Mouse (Mus musculus) neural tube, embryonic 14.5 days (tissue): ENCODE data around the gene Npas2. TPM values are rescaled to one million over a fixed set of nuclear protein-coding genes. Genes with fewer than 3 reads are reported as not detected.

Source experiments
- ATAC-seq: fragments of 200-750 bp; cut with Nextera tagmentation; 2 replicates; pipeline ENCODE4 v1.8.0; 2017; ENCODE audit warnings: low read depth, mild to moderate bottlenecking, moderate TSS enrichment, moderate library complexity
- H3K27ac ChIP-seq: fragments of 300-500 bp; sonication (generic); 2 replicates; pipeline ENCODE4 v1.5.1; 2014; ENCODE audit warnings: low read depth, mild to moderate bottlenecking, control low read depth, low read length, moderate library complexity, mixed read lengths
- H3K27me3 ChIP-seq: fragments of 300-500 bp; sonication (generic); 2 replicates; pipeline ENCODE4 v1.6.1; 2014; ENCODE audit warnings: low read length; ENCODE audit not compliant: control insufficient read depth, insufficient read depth
- H3K36me3 ChIP-seq: fragments of 300-500 bp; sonication (generic); 2 replicates; pipeline ENCODE4 v1.6.1; 2014; ENCODE audit warnings: low read length, mixed read lengths; ENCODE audit not compliant: control insufficient read depth, insufficient read depth
- H3K4me1 ChIP-seq: fragments of 300-500 bp; sonication (generic); 2 replicates; pipeline ENCODE4 v1.6.1; 2014; ENCODE audit warnings: low read length; ENCODE audit not compliant: control insufficient read depth, insufficient read depth
- H3K4me2 ChIP-seq: fragments of 300-500 bp; sonication (generic); 2 replicates; pipeline ENCODE4 v1.6.1; 2014; ENCODE audit warnings: mild to moderate bottlenecking, low read depth, low read length, control low read depth
- H3K4me3 ChIP-seq: fragments of 300-500 bp; sonication (generic); 2 replicates; pipeline ENCODE4 v1.5.1; 2014; ENCODE audit warnings: low read depth, low read length, control low read depth, mixed read lengths
- H3K9ac ChIP-seq: fragments of 300-500 bp; sonication (generic); replicated peaks from 2 replicates; pipeline ENCODE4 v1.6.1; 2014; ENCODE audit warnings: low read depth, mild to moderate bottlenecking, control low read depth, low read length, mixed read lengths
- H3K9me3 ChIP-seq: fragments of 300-500 bp; sonication (generic); 2 replicates; pipeline ENCODE4 v1.6.1; 2016; ENCODE audit warnings: low read length; ENCODE audit not compliant: control insufficient read depth
- whole genome bisulfite sequencing: fragments of 180-500 bp; shearing (Covaris S2); extraction: QIAGEN DNeasy Blood & Tissue Kit; methylation state at CpG from one replicate; pipeline ENCODE4 v1.1.7; 2014; 5-methylcytosine and 5-hydroxymethylcytosine counted together
- polyA plus RNA-seq: library from polyadenylated mRNA; unstranded; fragments of >200 nt; fragmentation: Nextera tagmentation; extraction: Ambion mirVana; gene quantifications from 2 replicates; pipeline ENCODE4 v1.2.1, GENCODE M21; 2014

Gene Npas2
- 1.0 and 1.8 TPM in 2 replicates for polyA plus RNA-seq

DNA sequence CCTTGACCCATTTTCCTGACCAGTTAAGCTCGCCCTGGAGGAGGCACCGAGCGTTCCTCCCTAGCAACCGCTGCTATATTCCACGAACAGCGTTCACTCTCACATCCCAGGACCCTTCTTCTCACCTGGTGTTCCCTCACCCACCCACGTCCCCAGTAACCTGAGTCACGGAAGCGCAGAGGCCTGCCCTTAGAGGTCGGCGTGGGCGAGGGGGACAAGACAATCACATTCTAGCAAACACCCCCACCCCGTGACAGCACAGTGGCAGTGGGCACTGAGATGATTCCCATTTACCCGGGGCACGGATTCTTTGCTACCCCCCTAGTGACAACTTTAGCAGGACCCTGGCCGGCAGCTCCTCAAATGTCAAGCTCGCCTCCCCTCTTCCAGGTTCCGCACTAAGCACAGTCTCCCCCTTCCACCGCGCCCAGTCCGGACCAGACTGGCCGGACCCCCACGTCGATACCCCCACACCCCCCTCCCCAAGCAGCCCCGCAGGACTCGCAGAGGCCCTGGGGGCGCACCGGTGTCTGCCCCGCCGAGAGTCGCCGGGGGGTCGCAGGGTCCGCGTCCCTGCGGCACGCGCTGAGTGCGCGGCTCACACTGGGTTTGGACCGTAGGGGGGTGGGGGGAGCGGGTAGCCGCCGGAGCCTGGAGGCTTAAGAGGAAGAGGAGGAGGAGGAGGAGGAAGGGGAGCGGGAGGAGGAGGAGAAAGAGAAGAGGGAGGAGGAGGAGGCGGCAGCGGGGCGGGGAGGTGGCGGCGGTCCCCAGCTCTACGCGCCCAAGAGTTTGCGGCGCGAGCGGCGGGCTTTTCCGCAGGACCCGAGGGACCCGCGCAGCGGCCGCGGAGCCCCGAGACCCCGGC, at the start of gene Npas2:
Gene Npas2 (plus strand): TSS at position 735 of the 865 bp plus-strand sequence.
- H3K27ac ChIP-seq = no peak within 1 kb of the TSS
- WGBS = under 1% methylated on average over 53 of the region's 66 CpGs

GRCm38 (mm10) chr1:39156778-39157177, 36.8 kb upstream of the Npas2 start:
- Histone ChIP-seq H3K36me3 (no peaks in the 10 kb centered on the region), H3K9me3 (no peaks in the 10 kb centered on the region), H3K27ac (no peak overlapping the region), H3K27me3 (no peaks in the 10 kb centered on the region), H3K9ac (no peak overlapping the region), H3K4me2 (no peak overlapping the region), H3K4me3 (no peak overlapping the region), H3K4me1 (no peaks in the 10 kb centered on the region)
- ATAC-seq = no peak
- WGBS = 95% methylated on average over 4 of the region's 4 CpGs

More for the DNA sequence above, at the start of gene Npas2:
- H3K4me2 ChIP-seq = peak within 1 kb of the TSS; percentile 99
- H3K4me1 ChIP-seq = peaks cover 10% of the 10 kb centered on the region
- H3K9me3 ChIP-seq = no peaks in the 10 kb centered on the region
- H3K27me3 ChIP-seq = peaks cover 24% of the 10 kb centered on the region
- no peaks in the 10 kb centered on the region for H3K36me3 ChIP-seq
- peak within 1 kb of the TSS; percentile 66 for H3K4me3 ChIP-seq
- ATAC-seq = peak; percentile 41
- H3K9ac ChIP-seq = peak within 1 kb of the TSS; percentile 76

DNA sequence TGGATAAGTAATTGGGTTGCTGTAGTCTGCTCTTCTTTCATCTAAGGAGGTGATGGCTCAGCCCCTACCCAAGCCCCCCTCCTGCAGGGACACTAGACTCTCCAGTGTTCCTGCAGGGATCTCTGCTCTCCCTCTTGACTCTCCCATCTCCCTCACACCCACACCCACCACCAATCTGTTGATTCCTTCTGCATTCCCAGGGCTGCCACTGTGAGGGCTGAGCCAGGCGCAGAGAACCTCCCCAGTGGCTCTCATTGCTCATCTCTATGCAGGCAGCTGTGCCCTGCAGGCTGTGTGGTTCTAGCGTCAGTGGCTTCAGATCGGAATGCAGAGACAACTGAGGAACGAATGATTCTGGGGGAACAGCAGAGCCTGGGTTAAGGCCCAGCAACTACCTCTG, 33.4 kb upstream of the Npas2 start:
- Histone ChIP-seq H3K4me3 (no peak overlapping the region), H3K4me2 (no peak overlapping the region), H3K4me1 (no peaks in the 10 kb centered on the region), H3K27me3 (no peaks in the 10 kb centered on the region), H3K9ac (no peak overlapping the region), H3K9me3 (no peaks in the 10 kb centered on the region), H3K27ac (no peak overlapping the region), H3K36me3 (no peaks in the 10 kb centered on the region)
- ATAC-seq = no peak
- 67% methylated on average over 4 of the region's 4 CpGs for WGBS

GRCm38 (mm10) chr1:39163077-39163476, 30.5 kb upstream of the Npas2 start:
- Histone ChIP-seq H3K9ac (no peak overlapping the region), H3K9me3 (no peaks in the 10 kb centered on the region), H3K4me2 (no peak overlapping the region), H3K36me3 (no peaks in the 10 kb centered on the region), H3K27me3 (no peaks in the 10 kb centered on the region), H3K27ac (no peak overlapping the region), H3K4me3 (no peak overlapping the region), H3K4me1 (no peaks in the 10 kb centered on the region)
- ATAC-seq = no peak
- 90% methylated on average over 1 of the region's 1 CpGs for WGBS

DNA sequence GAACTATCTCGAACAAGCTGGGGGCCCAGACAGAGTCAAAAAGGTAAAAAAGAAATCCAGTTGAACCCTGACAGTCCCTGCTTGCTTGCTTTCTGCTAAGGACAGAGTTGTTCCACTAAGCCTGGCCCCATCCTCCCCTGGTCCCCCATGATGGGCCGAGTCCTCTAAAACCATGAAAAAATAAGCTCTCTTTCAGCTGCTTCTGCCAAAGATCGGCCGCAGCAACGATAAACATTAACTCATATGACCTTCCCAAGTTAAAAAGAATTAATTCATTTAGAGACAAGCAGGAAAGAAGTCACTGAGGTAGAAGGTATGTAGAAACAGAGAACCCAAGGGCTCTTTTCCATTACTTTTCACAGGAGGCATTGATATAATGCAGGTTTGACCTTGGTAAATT, 16.8 kb upstream of the Npas2 start:
- Histone ChIP-seq H3K9me3 (no peaks in the 10 kb centered on the region), H3K27ac (no peak overlapping the region), H3K4me1 (no peaks in the 10 kb centered on the region), H3K9ac (no peak overlapping the region), H3K4me2 (no peak overlapping the region), H3K36me3 (no peaks in the 10 kb centered on the region), H3K4me3 (no peak overlapping the region), H3K27me3 (no peaks in the 10 kb centered on the region)
- 94% methylated on average over 5 of the region's 5 CpGs for WGBS
- ATAC-seq = no peak

DNA sequence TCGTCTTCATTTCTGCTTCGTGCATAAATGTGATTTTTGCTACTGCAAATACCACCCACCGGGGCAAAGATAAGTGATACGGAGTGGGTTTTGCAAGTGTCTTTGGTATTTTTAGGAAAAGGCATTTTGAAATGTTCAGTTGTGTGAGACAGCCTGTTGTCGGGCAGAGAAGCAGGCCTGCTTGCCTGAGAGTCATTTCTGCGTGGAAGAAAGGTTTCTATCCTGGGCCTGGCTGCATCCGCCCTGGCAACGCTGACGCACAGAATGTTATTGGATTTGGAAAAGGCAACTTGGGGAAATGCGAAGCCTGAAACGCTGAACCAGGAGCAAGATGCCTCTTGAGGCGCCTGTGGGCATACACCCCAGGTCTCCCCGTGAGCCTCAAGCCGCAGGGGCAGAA, 16.3 kb upstream of the Npas2 start:
- Histone ChIP-seq H3K9ac (no peak overlapping the region), H3K9me3 (no peaks in the 10 kb centered on the region), H3K4me3 (no peak overlapping the region), H3K4me2 (no peak overlapping the region), H3K27ac (no peak overlapping the region), H3K4me1 (no peaks in the 10 kb centered on the region), H3K27me3 (no peaks in the 10 kb centered on the region), H3K36me3 (no peaks in the 10 kb centered on the region)
- 84% methylated on average over 14 of the region's 14 CpGs for WGBS
- ATAC-seq = no peak

GRCm38 (mm10) chr1:39179806-39180205, 13.7 kb upstream of the Npas2 start:
- Histone ChIP-seq H3K36me3 (no peaks in the 10 kb centered on the region), H3K4me3 (no peak overlapping the region), H3K4me2 (no peak overlapping the region), H3K27ac (no peak overlapping the region), H3K27me3 (no peaks in the 10 kb centered on the region), H3K4me1 (no peaks in the 10 kb centered on the region), H3K9ac (no peak overlapping the region), H3K9me3 (no peaks in the 10 kb centered on the region)
- no peak for ATAC-seq
- WGBS = 93% methylated on average over 11 of the region's 11 CpGs

- H3K9me3 ChIP-seq = no peaks in the 10 kb centered on the region
- no peaks in the 10 kb centered on the region for H3K4me1 ChIP-seq
- ATAC-seq = no peak
- no peak overlapping the region for H3K4me3 ChIP-seq
- no peaks in the 10 kb centered on the region for H3K27me3 ChIP-seq
- 97% methylated on average over 1 of the region's 1 CpGs for WGBS
- H3K4me2 ChIP-seq = no peak overlapping the region
- no peaks in the 10 kb centered on the region for H3K36me3 ChIP-seq
- no peak overlapping the region for H3K27ac ChIP-seq
- no peak overlapping the region for H3K9ac ChIP-seq
These were observed 13.0 kb upstream of the Npas2 start for GRCm38 (mm10) chr1:39180517-39180916.

DNA sequence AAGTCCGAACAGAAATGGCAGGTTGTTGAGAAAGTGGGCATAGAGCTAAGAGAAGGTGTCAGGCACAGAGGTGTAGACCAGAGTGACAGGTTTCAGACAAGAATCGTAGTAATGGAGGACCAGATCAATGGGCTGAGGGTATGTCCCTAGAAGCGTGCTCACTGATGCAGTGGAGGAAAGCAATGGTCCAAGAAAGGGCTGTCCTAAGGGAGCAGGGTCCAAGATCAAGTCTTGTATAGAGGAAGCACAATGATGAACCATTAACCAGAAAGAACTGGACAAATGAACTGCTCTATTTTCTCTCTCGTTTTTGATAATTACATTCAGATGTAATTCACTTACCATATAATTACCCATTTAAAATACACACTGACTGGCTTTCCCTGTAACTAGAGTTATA, 11.6 kb upstream of the Npas2 start:
- Histone ChIP-seq H3K9me3 (no peaks in the 10 kb centered on the region), H3K27me3 (no peaks in the 10 kb centered on the region), H3K36me3 (no peaks in the 10 kb centered on the region), H3K27ac (no peak overlapping the region), H3K4me3 (no peak overlapping the region), H3K4me1 (no peaks in the 10 kb centered on the region), H3K9ac (no peak overlapping the region), H3K4me2 (no peak overlapping the region)
- WGBS = 83% methylated on average over 4 of the region's 4 CpGs
- no peak for ATAC-seq
